Mouse (Mus musculus): Measurements from ENCODE around the gene Smyd2. TPM values are rescaled to one million over a fixed set of nuclear protein-coding genes. Genes with fewer than 3 reads are reported as not detected.

Gene Smyd2
- polyA plus RNA-seq (2014; fragmentation: Nextera tagmentation; extraction: Ambion mirVana) = 97.4 and 104 TPM in 2 replicates

DNA sequence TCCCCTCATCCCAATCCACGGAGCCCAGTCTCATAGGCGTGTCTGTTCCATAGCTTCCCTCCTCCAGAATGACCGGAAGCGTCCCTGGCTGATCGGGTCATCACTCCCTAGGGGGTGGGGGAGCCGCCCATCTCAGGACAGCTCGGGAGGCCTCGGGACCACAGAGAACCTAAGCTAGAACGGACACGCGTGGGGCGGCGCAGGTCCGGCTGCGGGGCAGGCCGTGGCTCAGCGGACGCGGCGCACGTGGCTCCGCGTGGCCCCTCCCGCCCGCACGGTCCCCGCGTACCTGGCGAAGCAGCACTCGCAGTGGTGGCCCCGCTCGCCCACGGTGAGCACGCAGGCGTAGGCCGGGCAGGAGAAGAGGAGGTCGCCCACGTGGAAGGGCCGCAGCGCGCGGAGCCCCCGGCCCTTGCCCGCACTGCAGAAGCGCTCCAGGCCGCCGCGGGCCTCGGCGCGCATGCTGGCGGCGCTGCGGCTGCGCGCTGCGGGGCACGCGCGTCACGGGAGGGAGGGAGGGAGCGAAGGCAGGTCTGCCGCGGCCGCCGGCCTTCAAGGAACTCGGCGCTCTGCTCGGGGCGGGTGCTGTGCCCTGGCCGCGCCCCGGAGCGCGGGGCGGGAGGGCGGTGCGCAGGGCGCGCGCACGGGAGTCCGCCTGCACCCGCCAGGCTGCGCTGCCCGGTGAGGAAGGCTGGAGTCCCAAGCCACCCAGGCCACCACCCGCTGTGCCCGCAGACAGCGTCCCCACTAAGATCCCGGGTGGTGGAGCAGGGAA, at the start of gene Smyd2:
TSS of gene Smyd2 (minus strand) at position 546 of the 775 bp plus-strand sequence.
- peak within 1 kb of the TSS; percentile 73 for H3K4me2 ChIP-seq (ENCODE audit: low read depth, low read length)
- H3K27me3 ChIP-seq (replicated peaks; ENCODE audit: control insufficient read depth, insufficient read depth, low read length) = no peaks in the 10 kb centered on the region
- H3K9me3 ChIP-seq (ENCODE audit: control insufficient read depth, low read length) = no peaks in the 10 kb centered on the region
- H3K9ac ChIP-seq (ENCODE audit: low read depth, low read length) = peak within 1 kb of the TSS; percentile 86
- no peaks in the 10 kb centered on the region for H3K36me3 ChIP-seq (ENCODE audit: control insufficient read depth, insufficient read depth, low read length)
- peak within 1 kb of the TSS; percentile 61 for H3K27ac ChIP-seq (replicated peaks; ENCODE audit: low read depth, low read length)
- WGBS = 0% methylated on average over 40 of the region's 90 CpGs
- peaks cover 17% of the 10 kb centered on the region for H3K4me1 ChIP-seq (ENCODE audit: control insufficient read depth, insufficient read depth, low read length)
- peak; percentile 92 for ATAC-seq (ENCODE audit: low read depth)
- H3K4me3 ChIP-seq (ENCODE audit: low read depth, low read length) = peak within 1 kb of the TSS; percentile 85
- peak; percentile 92 for DNase-seq (ENCODE audit: low spot score)

DNA sequence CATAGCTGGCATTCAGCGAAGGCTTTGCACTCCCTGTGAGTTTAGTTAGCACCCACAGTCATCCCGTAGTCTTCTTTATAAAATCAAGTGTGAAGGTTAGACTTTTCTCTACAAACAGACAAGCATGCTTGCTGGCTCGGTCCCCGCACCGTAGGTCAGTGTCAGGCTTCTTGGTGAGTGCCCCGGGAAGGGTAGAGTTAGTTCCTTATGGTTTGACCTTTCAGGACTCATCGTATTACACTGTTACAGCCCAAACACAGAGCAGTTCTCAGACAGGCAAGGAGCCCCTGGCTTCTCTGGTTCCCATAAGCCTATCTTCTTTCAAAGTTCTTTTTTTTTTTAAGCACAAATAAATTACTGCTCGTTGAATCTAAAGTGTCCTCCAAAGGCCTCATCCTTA, 48.2 kb upstream of the Smyd2 start:
- H3K4me1 ChIP-seq (ENCODE audit: control insufficient read depth, insufficient read depth, low read length) = no peaks in the 10 kb centered on the region
- no peaks in the 10 kb centered on the region for H3K36me3 ChIP-seq (ENCODE audit: control insufficient read depth, insufficient read depth, low read length)
- 79% methylated on average over 8 of the region's 8 CpGs for WGBS
- no peak for ATAC-seq (ENCODE audit: low read depth)
- H3K4me2 ChIP-seq (ENCODE audit: low read depth, low read length) = no peak overlapping the region
- H3K9me3 ChIP-seq (ENCODE audit: control insufficient read depth, low read length) = no peaks in the 10 kb centered on the region
- no peak overlapping the region for H3K9ac ChIP-seq (ENCODE audit: low read depth, low read length)
- H3K4me3 ChIP-seq (ENCODE audit: low read depth, low read length) = no peak overlapping the region
- no peak overlapping the region for H3K27ac ChIP-seq (replicated peaks; ENCODE audit: low read depth, low read length)
- no peaks in the 10 kb centered on the region for H3K27me3 ChIP-seq (replicated peaks; ENCODE audit: control insufficient read depth, insufficient read depth, low read length)
- no peak for DNase-seq (ENCODE audit: low spot score)

DNA sequence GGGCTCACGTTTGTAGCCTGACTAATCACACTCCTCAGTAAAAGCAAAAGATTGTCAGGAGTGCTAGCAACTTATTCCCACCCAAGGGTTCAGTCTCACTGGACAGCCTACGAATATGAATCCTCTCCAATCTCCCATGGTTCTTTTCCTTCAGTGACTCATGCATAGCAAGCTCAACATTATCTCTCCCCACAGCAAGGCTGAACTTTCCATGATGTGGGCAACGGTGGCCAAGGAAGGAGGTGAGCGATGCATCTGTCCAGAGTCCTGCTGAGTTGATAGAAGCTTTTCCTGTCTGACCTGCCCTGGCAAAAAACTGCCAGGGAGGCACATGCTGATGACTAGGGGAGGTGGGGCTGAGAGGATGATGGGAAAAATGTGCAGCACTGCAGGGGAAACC, 45.9 kb upstream of the Smyd2 start:
- H3K27ac ChIP-seq (replicated peaks; ENCODE audit: low read depth, low read length) = no peak overlapping the region
- H3K9me3 ChIP-seq (ENCODE audit: control insufficient read depth, low read length) = no peaks in the 10 kb centered on the region
- DNase-seq (ENCODE audit: low spot score) (no peak), ATAC-seq (ENCODE audit: low read depth) (no peak)
- no peaks in the 10 kb centered on the region for H3K36me3 ChIP-seq (ENCODE audit: control insufficient read depth, insufficient read depth, low read length)
- 74% methylated on average over 4 of the region's 4 CpGs for WGBS
- H3K4me1 ChIP-seq (ENCODE audit: control insufficient read depth, insufficient read depth, low read length) = no peaks in the 10 kb centered on the region
- H3K4me2 ChIP-seq (ENCODE audit: low read depth, low read length) = no peak overlapping the region
- no peak overlapping the region for H3K4me3 ChIP-seq (ENCODE audit: low read depth, low read length)
- H3K9ac ChIP-seq (ENCODE audit: low read depth, low read length) = no peak overlapping the region
- no peaks in the 10 kb centered on the region for H3K27me3 ChIP-seq (replicated peaks; ENCODE audit: control insufficient read depth, insufficient read depth, low read length)

DNA sequence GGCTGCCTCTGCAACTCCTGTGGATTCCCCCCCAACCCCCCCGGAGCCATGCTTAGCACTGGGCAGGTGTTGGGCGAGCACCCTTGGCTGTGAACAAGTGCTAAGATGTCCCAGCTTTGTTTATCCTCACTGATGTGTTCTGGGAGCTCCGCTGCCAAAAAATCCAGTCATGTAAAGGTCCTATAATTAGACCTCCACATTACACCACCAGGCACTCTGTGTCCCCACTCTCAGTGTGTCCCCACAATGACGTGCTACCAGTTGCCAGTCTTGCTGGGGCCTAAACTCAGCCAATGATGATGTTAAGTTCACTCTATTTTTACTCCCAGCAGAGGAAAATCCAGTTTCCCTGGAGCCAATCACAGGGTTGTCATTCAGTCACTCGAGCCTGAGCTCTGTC, 38.3 kb upstream of the Smyd2 start:
- Histone ChIP-seq H3K27ac (replicated peaks; ENCODE audit: low read depth, low read length) (no peak overlapping the region), H3K4me1 (ENCODE audit: control insufficient read depth, insufficient read depth, low read length) (no peaks in the 10 kb centered on the region), H3K4me2 (ENCODE audit: low read depth, low read length) (no peak overlapping the region), H3K27me3 (replicated peaks; ENCODE audit: control insufficient read depth, insufficient read depth, low read length) (no peaks in the 10 kb centered on the region), H3K4me3 (ENCODE audit: low read depth, low read length) (no peak overlapping the region), H3K9me3 (ENCODE audit: control insufficient read depth, low read length) (no peaks in the 10 kb centered on the region), H3K9ac (ENCODE audit: low read depth, low read length) (no peak overlapping the region), H3K36me3 (ENCODE audit: control insufficient read depth, insufficient read depth, low read length) (no peaks in the 10 kb centered on the region)
- DNase-seq (ENCODE audit: low spot score) (peak; percentile 23), ATAC-seq (ENCODE audit: low read depth) (no peak)
- WGBS = 56% methylated on average over 5 of the region's 5 CpGs

DNA sequence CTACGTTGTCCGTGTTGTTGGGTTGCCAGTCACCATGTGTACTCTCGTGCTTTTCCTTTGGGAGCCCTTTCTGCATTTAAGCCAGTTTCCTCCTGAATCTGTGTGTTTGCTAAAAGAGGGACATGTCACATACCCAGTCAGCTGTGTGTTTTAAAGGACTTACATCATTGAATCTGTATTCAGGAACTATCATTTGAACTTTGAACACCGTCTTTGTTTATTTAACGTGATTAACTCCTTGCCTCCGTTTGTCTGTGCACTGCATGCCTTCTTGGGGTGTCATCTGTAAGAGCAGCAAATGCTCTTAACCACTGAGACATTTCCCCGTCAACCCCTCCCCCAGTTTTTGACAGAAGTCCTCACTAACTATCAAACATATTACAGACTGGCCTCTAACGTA, 37.6 kb upstream of the Smyd2 start:
- Histone ChIP-seq H3K27me3 (replicated peaks; ENCODE audit: control insufficient read depth, insufficient read depth, low read length) (no peaks in the 10 kb centered on the region), H3K9me3 (ENCODE audit: control insufficient read depth, low read length) (no peaks in the 10 kb centered on the region), H3K4me1 (ENCODE audit: control insufficient read depth, insufficient read depth, low read length) (no peaks in the 10 kb centered on the region), H3K4me2 (ENCODE audit: low read depth, low read length) (no peak overlapping the region), H3K27ac (replicated peaks; ENCODE audit: low read depth, low read length) (no peak overlapping the region), H3K4me3 (ENCODE audit: low read depth, low read length) (no peak overlapping the region), H3K36me3 (ENCODE audit: control insufficient read depth, insufficient read depth, low read length) (no peaks in the 10 kb centered on the region), H3K9ac (ENCODE audit: low read depth, low read length) (no peak overlapping the region)
- no peak for ATAC-seq (ENCODE audit: low read depth)
- WGBS = 77% methylated on average over 8 of the region's 8 CpGs
- DNase-seq (ENCODE audit: low spot score) = no peak

DNA sequence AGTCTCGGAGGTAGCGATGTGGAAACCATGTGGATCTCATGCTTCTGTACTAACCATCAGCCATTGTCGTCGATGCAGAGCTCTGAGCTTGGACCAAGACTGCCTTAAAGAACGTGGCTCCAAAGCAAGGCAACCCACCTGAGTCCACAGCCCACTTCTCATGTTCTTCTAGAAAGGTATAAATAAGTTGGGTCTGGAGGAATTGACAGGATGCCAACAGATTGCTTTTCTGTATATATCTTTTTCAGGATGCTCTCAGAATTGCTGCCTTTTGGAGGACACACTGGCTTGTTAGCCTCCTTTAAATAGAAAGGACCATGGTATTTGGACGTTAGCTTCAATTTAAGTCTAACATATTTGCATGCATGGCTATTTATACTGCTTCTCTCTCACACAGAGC, 29.7 kb upstream of the Smyd2 start:
- no peaks in the 10 kb centered on the region for H3K9me3 ChIP-seq (ENCODE audit: control insufficient read depth, low read length)
- H3K4me2 ChIP-seq (ENCODE audit: low read depth, low read length) = no peak overlapping the region
- ATAC-seq (ENCODE audit: low read depth) (no peak), DNase-seq (ENCODE audit: low spot score) (no peak)
- no peaks in the 10 kb centered on the region for H3K27me3 ChIP-seq (replicated peaks; ENCODE audit: control insufficient read depth, insufficient read depth, low read length)
- H3K4me3 ChIP-seq (ENCODE audit: low read depth, low read length) = no peak overlapping the region
- WGBS = 74% methylated on average over 6 of the region's 6 CpGs
- no peak overlapping the region for H3K9ac ChIP-seq (ENCODE audit: low read depth, low read length)
- H3K36me3 ChIP-seq (ENCODE audit: control insufficient read depth, insufficient read depth, low read length) = no peaks in the 10 kb centered on the region
- no peaks in the 10 kb centered on the region for H3K4me1 ChIP-seq (ENCODE audit: control insufficient read depth, insufficient read depth, low read length)
- H3K27ac ChIP-seq (replicated peaks; ENCODE audit: low read depth, low read length) = no peak overlapping the region

DNA sequence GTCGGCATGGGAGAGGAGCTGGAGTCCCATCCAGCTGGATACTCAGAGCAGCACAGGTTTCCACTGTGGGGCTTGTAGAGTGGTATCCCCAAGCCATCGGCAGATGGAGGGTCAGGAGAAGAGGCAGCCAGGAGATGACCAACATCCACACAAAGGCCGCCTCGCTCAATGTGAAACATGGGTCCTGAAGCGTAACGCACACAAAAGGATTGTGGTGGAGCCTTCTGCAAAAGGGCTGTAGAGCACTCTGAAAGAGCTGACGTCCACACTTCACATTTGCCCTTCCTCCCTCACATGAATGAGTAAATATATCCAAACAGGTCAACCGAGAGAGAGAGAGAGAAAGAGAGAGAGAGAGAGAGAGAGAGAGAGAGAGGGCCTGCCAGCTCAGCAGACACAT, 25.2 kb upstream of the Smyd2 start:
- Histone ChIP-seq H3K4me3 (ENCODE audit: low read depth, low read length) (no peak overlapping the region), H3K27ac (replicated peaks; ENCODE audit: low read depth, low read length) (no peak overlapping the region), H3K27me3 (replicated peaks; ENCODE audit: control insufficient read depth, insufficient read depth, low read length) (no peaks in the 10 kb centered on the region), H3K36me3 (ENCODE audit: control insufficient read depth, insufficient read depth, low read length) (no peaks in the 10 kb centered on the region), H3K9ac (ENCODE audit: low read depth, low read length) (no peak overlapping the region), H3K9me3 (ENCODE audit: control insufficient read depth, low read length) (no peaks in the 10 kb centered on the region), H3K4me1 (ENCODE audit: control insufficient read depth, insufficient read depth, low read length) (no peaks in the 10 kb centered on the region), H3K4me2 (ENCODE audit: low read depth, low read length) (no peak overlapping the region)
- WGBS = 82% methylated on average over 8 of the region's 8 CpGs
- DNase-seq (ENCODE audit: low spot score) (no peak), ATAC-seq (ENCODE audit: low read depth) (no peak)

DNA sequence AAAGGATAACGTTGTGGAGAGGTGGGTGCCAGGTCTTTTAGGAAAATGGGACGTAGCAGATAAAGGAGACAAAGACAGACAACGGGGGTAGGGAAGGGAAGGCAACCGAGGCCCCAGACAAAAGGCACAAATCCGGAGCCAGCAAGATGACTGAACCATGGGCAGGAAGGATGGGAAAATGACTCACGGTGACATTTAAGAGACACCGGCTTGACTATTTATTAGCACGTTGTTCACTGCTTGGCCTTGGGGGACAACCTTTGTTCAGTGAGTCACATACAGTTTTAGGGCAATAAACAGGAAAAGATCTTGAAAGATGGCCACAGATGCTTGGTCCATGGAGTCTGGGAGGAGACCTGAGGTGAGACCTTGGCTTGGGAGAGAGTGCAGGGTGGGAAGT, 24.0 kb upstream of the Smyd2 start:
- DNase-seq (ENCODE audit: low spot score) (no peak), ATAC-seq (ENCODE audit: low read depth) (no peak)
- no peaks in the 10 kb centered on the region for H3K9me3 ChIP-seq (ENCODE audit: control insufficient read depth, low read length)
- no peak overlapping the region for H3K9ac ChIP-seq (ENCODE audit: low read depth, low read length)
- H3K4me3 ChIP-seq (ENCODE audit: low read depth, low read length) = no peak overlapping the region
- no peaks in the 10 kb centered on the region for H3K27me3 ChIP-seq (replicated peaks; ENCODE audit: control insufficient read depth, insufficient read depth, low read length)
- H3K4me1 ChIP-seq (ENCODE audit: control insufficient read depth, insufficient read depth, low read length) = no peaks in the 10 kb centered on the region
- H3K36me3 ChIP-seq (ENCODE audit: control insufficient read depth, insufficient read depth, low read length) = no peaks in the 10 kb centered on the region
- H3K27ac ChIP-seq (replicated peaks; ENCODE audit: low read depth, low read length) = no peak overlapping the region
- 77% methylated on average over 8 of the region's 8 CpGs for whole genome bisulfite sequencing
- no peak overlapping the region for H3K4me2 ChIP-seq (ENCODE audit: low read depth, low read length)

DNA sequence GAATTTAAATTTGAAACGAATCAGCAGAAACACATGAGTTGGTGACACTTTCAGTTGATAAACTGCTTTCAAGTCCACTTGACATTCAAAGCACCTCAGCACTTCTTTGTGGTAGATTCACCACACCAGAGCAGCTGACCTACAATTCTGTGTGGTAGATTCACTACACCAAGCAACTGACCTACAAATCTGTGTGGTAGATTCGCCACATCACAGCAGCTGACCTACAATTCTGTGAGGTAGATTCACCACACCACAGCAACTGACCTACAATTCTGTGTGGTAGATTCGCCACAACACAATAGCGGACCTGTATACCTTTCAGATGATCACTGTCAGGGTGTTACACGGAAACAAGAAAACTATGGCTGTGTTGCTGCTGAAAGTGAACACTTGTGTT, 19.6 kb upstream of the Smyd2 start:
- H3K4me2 ChIP-seq (ENCODE audit: low read depth, low read length) = no peak overlapping the region
- H3K9me3 ChIP-seq (ENCODE audit: control insufficient read depth, low read length) = no peaks in the 10 kb centered on the region
- ATAC-seq (ENCODE audit: low read depth) = no peak
- no peak overlapping the region for H3K27ac ChIP-seq (replicated peaks; ENCODE audit: low read depth, low read length)
- H3K4me3 ChIP-seq (ENCODE audit: low read depth, low read length) = no peak overlapping the region
- H3K9ac ChIP-seq (ENCODE audit: low read depth, low read length) = no peak overlapping the region
- H3K4me1 ChIP-seq (ENCODE audit: control insufficient read depth, insufficient read depth, low read length) = no peaks in the 10 kb centered on the region
- no peak for DNase-seq (ENCODE audit: low spot score)
- WGBS = 88% methylated on average over 5 of the region's 5 CpGs
- no peaks in the 10 kb centered on the region for H3K36me3 ChIP-seq (ENCODE audit: control insufficient read depth, insufficient read depth, low read length)
- H3K27me3 ChIP-seq (replicated peaks; ENCODE audit: control insufficient read depth, insufficient read depth, low read length) = no peaks in the 10 kb centered on the region

Measured in embryonic facial prominence, embryonic 14.5 days (tissue).